Mouse (Mus musculus): Measurements from ENCODE around the gene Trip6.

Gene Trip6

DNA sequence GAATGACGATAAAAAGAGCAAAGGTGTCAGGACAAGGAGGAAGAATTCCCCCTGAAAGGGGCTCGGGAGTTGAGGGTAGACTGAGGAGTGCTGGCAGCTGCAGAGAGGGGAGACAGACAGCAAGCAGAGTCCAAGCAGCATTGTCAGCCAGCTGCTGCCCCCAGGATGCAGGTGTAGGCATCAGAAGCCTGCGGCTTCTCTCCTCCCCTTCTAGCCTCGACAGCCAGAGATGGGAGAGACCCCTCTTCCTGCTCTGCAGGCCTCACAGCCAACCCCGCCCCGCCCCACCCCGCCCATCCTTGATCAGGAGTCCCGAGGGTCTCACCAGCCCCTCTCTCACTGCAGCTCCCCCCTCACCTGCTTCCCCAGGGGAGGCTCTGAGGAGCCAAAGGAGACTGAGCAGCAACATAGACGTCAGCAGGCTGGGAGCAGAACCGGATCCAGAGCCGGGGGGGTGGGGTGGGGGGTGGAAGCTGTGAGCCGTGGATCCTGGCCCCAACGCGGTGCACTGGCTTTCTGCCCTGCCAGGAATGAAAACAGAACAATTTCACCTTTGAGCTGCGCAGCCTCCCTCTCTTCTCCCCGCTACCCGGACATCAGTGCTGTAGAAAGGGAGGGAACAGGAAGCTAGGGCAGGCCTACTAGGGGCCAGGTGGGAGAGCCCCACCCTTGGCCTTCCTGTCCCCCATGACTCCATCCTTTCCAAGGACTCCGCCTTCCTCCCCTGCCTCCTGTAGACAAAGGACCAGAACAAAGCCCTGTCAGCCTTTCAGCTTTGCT, 45.9 kb downstream of the Trip6 start:
- peak; percentile 43 to 67 for DNase-seq (ENCODE audit: low spot score in 2 of 2)

DNA sequence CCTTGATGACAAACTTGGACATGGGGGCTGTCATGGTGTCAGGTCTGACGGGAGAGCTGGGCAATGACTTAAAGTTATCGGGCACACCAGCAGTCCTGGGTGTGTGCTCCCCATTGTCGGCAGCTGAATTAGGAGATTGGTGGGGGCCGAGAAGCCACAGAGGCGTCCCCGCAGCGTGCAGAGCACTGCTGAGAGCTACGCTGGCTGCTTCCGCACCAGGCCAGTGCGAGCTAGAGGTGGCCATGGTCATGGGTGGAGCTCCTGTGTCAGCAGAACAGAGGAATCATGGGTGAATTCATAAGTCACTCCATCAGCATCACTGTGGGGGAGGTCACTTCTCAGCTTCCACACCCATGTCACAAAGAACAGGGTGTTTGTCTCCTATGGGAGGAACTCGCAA, 49.4 kb downstream of the Trip6 start:
- no peak for DNase-seq (ENCODE audit: low spot score in 2 of 2)

DNA sequence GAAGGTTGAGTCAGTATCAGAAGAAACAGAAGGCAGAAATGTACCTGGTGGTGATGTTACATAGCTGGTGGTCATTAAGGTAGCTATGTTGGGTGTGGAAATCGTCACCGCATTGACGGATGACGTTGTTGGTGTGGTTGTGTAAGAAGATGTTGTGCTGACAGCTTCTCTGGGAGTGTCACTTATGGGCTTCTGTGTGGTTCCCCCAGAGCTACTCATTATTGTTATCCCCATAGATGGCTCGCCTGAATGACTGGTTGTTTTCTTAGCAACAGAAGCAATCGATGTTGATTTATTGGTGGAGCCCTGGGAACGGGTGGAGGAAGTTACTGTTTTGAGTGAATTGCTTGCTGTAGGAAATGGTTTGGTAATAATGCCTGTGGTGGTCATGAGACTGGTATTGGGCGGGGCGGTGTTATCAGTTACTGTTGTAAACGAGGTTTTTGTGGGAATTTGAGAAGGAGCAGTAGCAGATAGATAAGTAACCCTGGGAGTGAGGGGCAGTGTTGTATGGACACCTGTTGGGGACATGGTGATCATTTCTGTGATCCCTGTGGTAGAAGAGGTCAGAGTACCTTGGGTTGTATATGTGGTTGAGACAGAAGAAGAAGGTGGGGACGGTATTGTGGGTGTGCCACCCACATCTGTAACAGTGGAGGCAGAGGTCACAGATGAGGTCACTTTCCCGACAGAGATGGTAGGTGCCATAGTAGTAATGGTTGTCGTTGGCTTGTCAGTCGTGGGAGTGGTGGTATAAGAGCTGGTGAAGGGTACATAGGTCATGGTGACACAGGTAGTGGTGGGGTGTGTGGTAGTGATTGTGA, 50.1 kb downstream of the Trip6 start:
- no peak for DNase-seq (ENCODE audit: low spot score in 2 of 2)

Data from heart, adult 9 months (tissue).